Mouse (Mus musculus) hindbrain, embryonic 10.5 days (tissue): ENCODE measurements around the gene Ifne. TPM values are rescaled to one million over a fixed set of nuclear protein-coding genes. Genes with fewer than 3 reads are reported as not detected.

ENCODE experiments used
- DNase-seq: peaks from one replicate; pipeline ENCODE4 v3.0.0-alpha.2; 2017; ENCODE audit warnings: low spot score
- H3K27ac ChIP-seq: fragments of 300-500 bp; sonication (generic); 2 replicates; pipeline ENCODE4 v1.5.1; 2016; ENCODE audit warnings: mild to moderate bottlenecking, moderate library complexity
- H3K27me3 ChIP-seq: fragments of 300-500 bp; sonication (generic); 2 replicates; pipeline ENCODE4 v1.6.1; 2016; ENCODE audit warnings: mild to moderate bottlenecking; ENCODE audit not compliant: poor library complexity, insufficient read depth, severe bottlenecking
- H3K36me3 ChIP-seq: fragments of 300-500 bp; sonication (generic); 2 replicates; pipeline ENCODE4 v1.6.1; 2016; ENCODE audit warnings: mild to moderate bottlenecking, moderate library complexity
- H3K4me1 ChIP-seq: fragments of 300-500 bp; sonication (generic); replicated peaks from 2 replicates; pipeline ENCODE4 v1.6.1; 2016; ENCODE audit warnings: mild to moderate bottlenecking
- H3K4me3 ChIP-seq: fragments of 300-500 bp; sonication (generic); 2 replicates; pipeline ENCODE4 v1.5.1; 2016; ENCODE audit warnings: mild to moderate bottlenecking, moderate library complexity
- H3K9me3 ChIP-seq: fragments of 300-500 bp; sonication (generic); 2 replicates; pipeline ENCODE4 v1.6.1; 2016; ENCODE audit warnings: mild to moderate bottlenecking, moderate library complexity
- WGBS: fragments of 180-500 bp; shearing (Covaris S2); methylation state at CpG from one replicate; pipeline ENCODE4 v1.1.7; 2016; 5-methylcytosine and 5-hydroxymethylcytosine counted together
- polyA plus RNA-seq: library from polyadenylated mRNA; unstranded; fragments of >200 nt; fragmentation: Nextera tagmentation; extraction: Ambion mirVana; gene quantifications from 2 replicates; pipeline ENCODE4 v1.2.1, GENCODE M21; 2016

Gene Ifne
- polyA plus RNA-seq, result not detected in 2 replicates

GRCm38 (mm10) chr4:88880101-88880500, at the start of gene Ifne:
Ifne (minus strand) TSS chr4:88880201.
- no peak for DNase-seq
- Histone ChIP-seq H3K4me3 (no peak within 1 kb of the TSS), H3K36me3 (no peaks in the 10 kb centered on the region), H3K27me3 (no peaks in the 10 kb centered on the region), H3K9me3 (no peaks in the 10 kb centered on the region), H3K4me1 (no peaks in the 10 kb centered on the region), H3K27ac (no peak within 1 kb of the TSS)
- 90% methylated on average over 8 of the region's 8 CpGs for WGBS

GRCm38 (mm10) chr4:88928341-88929102, 48.5 kb upstream of the Ifne start:
- H3K4me1 ChIP-seq, result no peaks in the 10 kb centered on the region
- H3K36me3 ChIP-seq, result no peaks in the 10 kb centered on the region
- no peak overlapping the region for H3K4me3 ChIP-seq
- no peaks in the 10 kb centered on the region for H3K9me3 ChIP-seq
- WGBS, result 83% methylated on average over 4 of the region's 4 CpGs
- no peak for DNase-seq
- no peak overlapping the region for H3K27ac ChIP-seq
- no peaks in the 10 kb centered on the region for H3K27me3 ChIP-seq

DNA sequence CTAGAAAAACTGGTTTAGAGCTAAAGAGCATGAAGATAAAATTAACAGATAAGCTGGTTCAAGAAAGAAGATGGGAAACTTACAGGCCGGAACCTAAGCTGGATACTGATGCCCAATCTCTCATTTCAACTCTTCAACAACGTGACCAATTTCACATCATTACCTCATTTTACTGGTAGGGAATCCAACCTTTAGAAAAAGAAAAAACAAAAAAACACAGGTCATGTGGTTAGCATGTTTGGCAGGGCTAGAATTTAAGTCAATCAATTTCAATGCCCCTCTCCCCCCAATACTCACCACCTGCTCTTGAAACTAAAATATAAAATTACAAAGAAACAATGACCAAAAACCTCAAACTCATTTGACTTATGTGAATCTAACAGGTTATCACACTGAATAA, 47.8 kb upstream of the Ifne start:
- Histone ChIP-seq H3K9me3 (no peaks in the 10 kb centered on the region), H3K4me3 (no peak overlapping the region), H3K4me1 (no peaks in the 10 kb centered on the region), H3K36me3 (no peaks in the 10 kb centered on the region), H3K27me3 (no peaks in the 10 kb centered on the region), H3K27ac (no peak overlapping the region)
- no peak for DNase-seq
- 89% methylated on average over 2 of the region's 2 CpGs for WGBS

GRCm38 (mm10) chr4:88926637-88927036, 46.6 kb upstream of the Ifne start:
- 86% methylated on average over 1 of the region's 1 CpGs for WGBS
- Histone ChIP-seq H3K4me1 (no peaks in the 10 kb centered on the region), H3K27me3 (no peaks in the 10 kb centered on the region), H3K9me3 (no peaks in the 10 kb centered on the region), H3K4me3 (no peak overlapping the region), H3K27ac (no peak overlapping the region), H3K36me3 (no peaks in the 10 kb centered on the region)
- DNase-seq, result no peak

- Histone ChIP-seq H3K4me1 (no peaks in the 10 kb centered on the region), H3K36me3 (no peaks in the 10 kb centered on the region), H3K27ac (no peak overlapping the region), H3K4me3 (no peak overlapping the region), H3K9me3 (no peaks in the 10 kb centered on the region), H3K27me3 (no peaks in the 10 kb centered on the region)
- DNase-seq, result no peak
- WGBS, result 97% methylated on average over 1 of the region's 1 CpGs
Observed at GRCm38 (mm10) chr4:88926082-88926481, 46.1 kb upstream of the Ifne start.

DNA sequence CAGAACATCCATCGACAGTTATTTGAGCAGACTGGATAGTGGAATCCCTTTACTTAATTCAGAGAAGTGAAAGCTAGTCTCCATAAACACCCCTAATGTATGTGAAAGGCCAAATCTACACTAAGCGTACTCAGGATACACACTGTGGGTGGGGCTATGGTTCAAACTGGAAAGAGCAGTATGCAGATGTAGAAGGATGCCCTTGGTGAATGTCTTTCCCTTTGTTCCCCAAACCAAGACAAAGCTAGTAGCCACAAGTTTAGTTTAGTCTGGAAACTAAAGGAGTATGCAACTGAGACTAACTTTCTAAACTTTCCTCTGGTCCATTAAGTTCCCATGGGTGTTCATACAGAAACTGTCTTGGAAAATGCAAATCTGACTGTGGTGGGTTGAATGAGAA, 45.5 kb upstream of the Ifne start:
- Histone ChIP-seq H3K9me3 (no peaks in the 10 kb centered on the region), H3K4me1 (no peaks in the 10 kb centered on the region), H3K4me3 (no peak overlapping the region), H3K36me3 (no peaks in the 10 kb centered on the region), H3K27me3 (no peaks in the 10 kb centered on the region), H3K27ac (no peak overlapping the region)
- 97% methylated on average over 2 of the region's 2 CpGs for WGBS
- DNase-seq, result no peak

GRCm38 (mm10) chr4:88921280-88921679, 41.3 kb upstream of the Ifne start:
- Histone ChIP-seq H3K27ac (no peak overlapping the region), H3K4me1 (no peaks in the 10 kb centered on the region), H3K4me3 (no peak overlapping the region), H3K36me3 (no peaks in the 10 kb centered on the region), H3K9me3 (no peaks in the 10 kb centered on the region), H3K27me3 (no peaks in the 10 kb centered on the region)
- WGBS, result 93% methylated on average over 5 of the region's 5 CpGs
- DNase-seq, result no peak

DNA sequence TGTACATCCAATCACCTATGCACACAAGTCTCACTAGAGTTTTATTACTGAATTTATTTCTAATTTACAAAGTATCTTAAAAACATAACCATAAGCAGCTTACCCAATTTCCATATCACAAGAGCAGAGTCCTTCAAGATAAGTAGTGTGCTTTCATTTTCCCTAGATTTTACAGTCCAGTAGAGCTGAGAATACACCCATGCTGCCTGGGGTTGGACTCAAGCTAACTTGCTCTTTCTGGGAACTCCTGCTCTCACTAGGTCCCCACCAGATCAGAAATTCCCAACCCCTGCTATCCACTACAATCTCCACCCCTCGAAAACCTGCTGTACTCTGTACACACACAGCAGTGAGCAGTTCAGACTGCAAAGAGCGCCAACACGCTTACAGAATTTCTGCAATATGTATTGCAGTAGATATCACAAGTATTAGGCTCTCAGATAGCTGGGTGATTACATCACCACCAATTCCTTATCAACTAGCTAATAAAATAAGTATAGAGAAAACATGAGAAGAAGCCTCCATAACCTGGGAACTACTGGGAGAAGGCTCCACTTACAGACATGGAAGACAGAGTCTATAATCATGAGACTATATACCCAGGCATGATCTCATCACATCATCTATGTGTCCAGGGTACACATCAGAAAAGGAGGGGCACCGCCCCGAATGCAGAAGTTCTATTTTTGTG, 37.9 kb upstream of the Ifne start:
- H3K9me3 ChIP-seq, result no peaks in the 10 kb centered on the region
- 91% methylated on average over 5 of the region's 5 CpGs for WGBS
- H3K36me3 ChIP-seq, result no peaks in the 10 kb centered on the region
- no peak overlapping the region for H3K4me3 ChIP-seq
- DNase-seq, result no peak
- H3K4me1 ChIP-seq, result no peaks in the 10 kb centered on the region
- H3K27me3 ChIP-seq, result no peaks in the 10 kb centered on the region
- H3K27ac ChIP-seq, result no peak overlapping the region

- Histone ChIP-seq H3K9me3 (no peaks in the 10 kb centered on the region), H3K27me3 (no peaks in the 10 kb centered on the region), H3K36me3 (no peaks in the 10 kb centered on the region), H3K27ac (no peak overlapping the region), H3K4me1 (0 out of 2 replicates have a peak, but pooled peaks cover 2% of the 10 kb centered on the region), H3K4me3 (no peak overlapping the region)
- no peak for DNase-seq
- 82% methylated on average over 4 of the region's 4 CpGs for WGBS
Observed at GRCm38 (mm10) chr4:88916306-88916705, 36.3 kb upstream of the Ifne start.

DNA sequence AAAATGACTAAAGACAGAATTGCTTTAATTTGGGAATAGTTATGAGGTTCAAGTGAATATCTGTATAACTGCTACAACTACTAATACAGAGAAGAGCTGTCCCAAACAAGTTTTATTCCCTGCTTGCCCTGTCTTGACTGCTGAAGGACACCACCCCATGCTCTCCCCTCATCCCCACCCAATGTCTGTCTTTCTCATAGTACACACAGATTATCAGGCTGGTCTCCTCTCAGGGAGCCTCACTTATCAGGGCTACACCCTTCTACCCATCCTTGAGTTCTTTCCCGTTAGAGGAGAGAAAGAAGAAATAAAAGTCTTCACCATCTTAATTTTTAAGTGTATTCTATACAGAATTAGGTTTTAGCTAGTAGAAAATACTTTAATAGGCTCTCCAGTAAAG, 34.0 kb upstream of the Ifne start:
- no peaks in the 10 kb centered on the region for H3K36me3 ChIP-seq
- 89% methylated on average over 1 of the region's 1 CpGs for WGBS
- no peak overlapping the region for H3K27ac ChIP-seq
- no peak for DNase-seq
- H3K4me1 ChIP-seq, result 0 out of 2 replicates have a peak, but pooled peaks cover 2% of the 10 kb centered on the region
- H3K9me3 ChIP-seq, result no peaks in the 10 kb centered on the region
- no peak overlapping the region for H3K4me3 ChIP-seq
- no peaks in the 10 kb centered on the region for H3K27me3 ChIP-seq

DNA sequence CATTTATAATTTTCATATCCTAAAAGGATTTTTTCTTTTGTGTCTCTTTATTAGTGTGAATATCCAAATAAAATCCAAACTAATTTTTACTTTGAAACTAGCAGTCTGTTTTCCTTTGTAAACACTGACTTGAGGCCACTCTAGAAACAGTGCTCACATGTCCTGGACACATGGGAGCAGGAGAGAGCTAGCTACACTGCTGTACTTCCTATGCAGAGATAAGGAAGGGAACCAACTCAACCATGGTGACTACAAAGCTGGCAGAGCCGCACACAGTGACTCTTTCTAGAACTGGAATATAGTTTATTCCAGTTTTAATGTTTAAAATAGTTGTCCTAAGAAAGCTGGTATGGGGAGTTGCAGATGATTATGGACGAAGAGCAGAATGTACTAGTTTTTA, 32.9 kb upstream of the Ifne start:
- DNase-seq, result no peak
- H3K9me3 ChIP-seq, result no peaks in the 10 kb centered on the region
- 88% methylated on average over 2 of the region's 2 CpGs for WGBS
- H3K4me3 ChIP-seq, result no peak overlapping the region
- no peak overlapping the region for H3K27ac ChIP-seq
- H3K36me3 ChIP-seq, result no peaks in the 10 kb centered on the region
- H3K4me1 ChIP-seq, result 0 out of 2 replicates have a peak, but pooled peaks cover 2% of the 10 kb centered on the region
- H3K27me3 ChIP-seq, result no peaks in the 10 kb centered on the region

DNA sequence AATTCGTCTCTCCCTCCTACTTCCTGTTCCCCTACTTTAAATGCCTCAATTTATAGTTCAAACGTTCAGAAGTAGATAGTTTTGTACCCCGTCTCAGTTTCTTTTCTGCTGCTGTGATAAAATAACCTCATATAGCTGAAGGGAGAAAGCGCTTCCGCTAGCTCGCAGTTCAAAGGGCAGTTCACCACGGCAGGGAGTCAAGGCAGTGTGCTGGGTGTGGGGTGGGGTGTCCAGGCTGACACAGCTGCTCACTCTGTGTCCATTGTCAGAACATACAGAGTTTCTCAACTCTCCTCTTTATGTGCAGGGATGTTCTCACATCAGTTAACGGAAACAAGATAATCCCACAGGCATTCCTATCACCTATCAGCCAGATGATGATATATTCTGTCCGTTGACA, 32.2 kb upstream of the Ifne start:
- H3K36me3 ChIP-seq, result no peaks in the 10 kb centered on the region
- no peaks in the 10 kb centered on the region for H3K9me3 ChIP-seq
- 70% methylated on average over 9 of the region's 9 CpGs for WGBS
- no peak overlapping the region for H3K27ac ChIP-seq
- no peaks in the 10 kb centered on the region for H3K27me3 ChIP-seq
- 0 out of 2 replicates have a peak, but pooled peaks cover 2% of the 10 kb centered on the region for H3K4me1 ChIP-seq
- no peak overlapping the region for H3K4me3 ChIP-seq
- DNase-seq, result no peak
